Mouse (Mus musculus) midbrain, embryonic 13.5 days (tissue): ENCODE results near the gene Cp. TPM values are rescaled to one million over a fixed set of nuclear protein-coding genes. Genes with fewer than 3 reads are reported as not detected.
A peak's percentile ranks its signal among the peaks of the same experiment; 100 is the strongest.
"Not testable (repeated sequence)": the region's sequence is repeated elsewhere in the genome, so short reads cannot be mapped to it uniquely, and the experiment has no call there.

Experiments
- ATAC-seq: fragments of 200-750 bp; cut with Nextera tagmentation; 2 replicates; pipeline ENCODE4 v1.8.0; 2017; ENCODE audit warnings: mild to moderate bottlenecking, moderate TSS enrichment, moderate library complexity
- H3K27ac ChIP-seq: fragments of 300-500 bp; sonication (generic); 2 replicates; pipeline ENCODE4 v1.5.1; 2015; ENCODE audit warnings: inconsistent platforms, mild to moderate bottlenecking, moderate library complexity
- H3K27me3 ChIP-seq: fragments of 300-500 bp; sonication (generic); 2 replicates; pipeline ENCODE4 v1.6.1; 2015; ENCODE audit warnings: mild to moderate bottlenecking, inconsistent platforms
- H3K36me3 ChIP-seq: fragments of 300-500 bp; sonication (generic); 2 replicates; pipeline ENCODE4 v1.6.1; 2015; ENCODE audit warnings: mild to moderate bottlenecking, inconsistent platforms
- H3K4me1 ChIP-seq: fragments of 300-500 bp; sonication (generic); replicated peaks from 2 replicates; pipeline ENCODE4 v1.6.1; 2015; ENCODE audit warnings: inconsistent platforms
- H3K4me2 ChIP-seq: fragments of 300-500 bp; sonication (generic); replicated peaks from 2 replicates; pipeline ENCODE4 v1.6.1; 2015; ENCODE audit warnings: moderate library complexity, mild to moderate bottlenecking, inconsistent platforms
- H3K4me3 ChIP-seq: fragments of 300-500 bp; sonication (generic); replicated peaks from 2 replicates; pipeline ENCODE4 v1.5.1; 2015; ENCODE audit warnings: mild to moderate bottlenecking, inconsistent platforms
- H3K9ac ChIP-seq: fragments of 300-500 bp; sonication (generic); replicated peaks from 2 replicates; pipeline ENCODE4 v1.6.1; 2015; ENCODE audit warnings: mild to moderate bottlenecking, inconsistent platforms
- H3K9me3 ChIP-seq: fragments of 300-500 bp; sonication (generic); 2 replicates; pipeline ENCODE4 v1.6.1; 2016; ENCODE audit warnings: mild to moderate bottlenecking, inconsistent platforms
- WGBS: fragments of 180-500 bp; shearing (Covaris S2); methylation state at CpG from one replicate; pipeline ENCODE4 v1.1.7; 2015; 5-methylcytosine and 5-hydroxymethylcytosine counted together
- polyA plus RNA-seq: library from polyadenylated mRNA; unstranded; fragments of >200 nt; fragmentation: Nextera tagmentation; extraction: Ambion mirVana; gene quantifications from 2 replicates; pipeline ENCODE4 v1.2.1, GENCODE M21; 2015

Cp gene
- polyA plus RNA-seq, 1 experiment from 2014 or later: 8.9 TPM

GRCm38 (mm10) chr3:20007759-20008158, 50.9 kb downstream of the Cp start:
- Histone ChIP-seq H3K9me3 (no peaks in the 10 kb centered on the region), H3K27ac (no peak overlapping the region), H3K36me3 (peaks cover 23% of the 10 kb centered on the region), H3K27me3 (no peaks in the 10 kb centered on the region), H3K4me1 (no peaks in the 10 kb centered on the region), H3K9ac (no peak overlapping the region), H3K4me2 (no peak overlapping the region), H3K4me3 (no peak overlapping the region)
- ATAC-seq: no peak
- 91% methylated on average over 5 of the region's 5 CpGs for WGBS

- Histone ChIP-seq H3K9ac (no peak overlapping the region), H3K4me1 (no peaks in the 10 kb centered on the region), H3K4me3 (no peak overlapping the region), H3K27ac (no peak overlapping the region), H3K36me3 (peaks cover 24% of the 10 kb centered on the region), H3K9me3 (no peaks in the 10 kb centered on the region), H3K27me3 (no peaks in the 10 kb centered on the region), H3K4me2 (no peak overlapping the region)
- WGBS: 92% methylated on average over 9 of the region's 9 CpGs
- no peak for ATAC-seq
Measured at GRCm38 (mm10) chr3:20010464-20010863, 53.6 kb downstream of the Cp start.

GRCm38 (mm10) chr3:20010905-20011304, 54.1 kb downstream of the Cp start:
- H3K9me3 ChIP-seq, ATAC-seq, H3K27ac ChIP-seq, H3K9ac ChIP-seq, H3K4me2 ChIP-seq, H3K4me1 ChIP-seq, H3K4me3 ChIP-seq, H3K27me3 ChIP-seq: not testable (repeated sequence)
- peaks cover 28% of the 10 kb centered on the region for H3K36me3 ChIP-seq
- WGBS: 94% methylated on average over 7 of the region's 7 CpGs

- peaks cover 42% of the 10 kb centered on the region for H3K36me3 ChIP-seq
- H3K9ac ChIP-seq: no peak overlapping the region
- WGBS: 95% methylated on average over 2 of the region's 2 CpGs
- H3K27ac ChIP-seq: no peak overlapping the region
- no peaks in the 10 kb centered on the region for H3K9me3 ChIP-seq
- H3K27me3 ChIP-seq: no peaks in the 10 kb centered on the region
- no peak overlapping the region for H3K4me3 ChIP-seq
- H3K4me2 ChIP-seq: no peak overlapping the region
- ATAC-seq: 0 out of 2 replicates have a peak, but pooled peaks have one; percentile 30
- no peaks in the 10 kb centered on the region for H3K4me1 ChIP-seq
Measured at GRCm38 (mm10) chr3:20014454-20014853, 57.6 kb downstream of the Cp start.

GRCm38 (mm10) chr3:20018076-20018475, 61.2 kb downstream of the Cp start:
- no peak overlapping the region for H3K4me3 ChIP-seq
- H3K4me1 ChIP-seq: no peaks in the 10 kb centered on the region
- H3K36me3 ChIP-seq: peaks cover 58% of the 10 kb centered on the region
- 88% methylated on average over 8 of the region's 8 CpGs for WGBS
- no peak overlapping the region for H3K9ac ChIP-seq
- no peak overlapping the region for H3K4me2 ChIP-seq
- H3K9me3 ChIP-seq: no peaks in the 10 kb centered on the region
- no peak overlapping the region for H3K27ac ChIP-seq
- no peak for ATAC-seq
- H3K27me3 ChIP-seq: no peaks in the 10 kb centered on the region

GRCm38 (mm10) chr3:20023832-20024231, 67.0 kb downstream of the Cp start:
- Histone ChIP-seq H3K4me3 (no peak overlapping the region), H3K4me1 (no peaks in the 10 kb centered on the region), H3K27me3 (no peaks in the 10 kb centered on the region), H3K9me3 (no peaks in the 10 kb centered on the region), H3K4me2 (no peak overlapping the region), H3K27ac (no peak overlapping the region), H3K36me3 (peaks cover 68% of the 10 kb centered on the region), H3K9ac (no peak overlapping the region)
- ATAC-seq: no peak
- 58% methylated on average over 1 of the region's 1 CpGs for WGBS

GRCm38 (mm10) chr3:20026481-20026880, 69.6 kb downstream of the Cp start:
- no peak overlapping the region for H3K9ac ChIP-seq
- no peak overlapping the region for H3K27ac ChIP-seq
- ATAC-seq: no peak
- no peaks in the 10 kb centered on the region for H3K9me3 ChIP-seq
- H3K4me2 ChIP-seq: no peak overlapping the region
- peaks cover 53% of the 10 kb centered on the region for H3K36me3 ChIP-seq
- no peak overlapping the region for H3K4me3 ChIP-seq
- no peaks in the 10 kb centered on the region for H3K4me1 ChIP-seq
- no peaks in the 10 kb centered on the region for H3K27me3 ChIP-seq

- Histone ChIP-seq H3K9me3 (no peaks in the 10 kb centered on the region), H3K27me3 (no peaks in the 10 kb centered on the region), H3K4me3 (no peak overlapping the region), H3K9ac (no peak overlapping the region), H3K4me1 (no peaks in the 10 kb centered on the region), H3K27ac (no peak overlapping the region), H3K36me3 (peaks cover 51% of the 10 kb centered on the region), H3K4me2 (no peak overlapping the region)
- no peak for ATAC-seq
- WGBS: 93% methylated on average over 8 of the region's 8 CpGs
Measured at GRCm38 (mm10) chr3:20026996-20027689, 70.3 kb downstream of the Cp start.

- Histone ChIP-seq H3K9ac (no peak overlapping the region), H3K27ac (no peak overlapping the region), H3K9me3 (no peaks in the 10 kb centered on the region), H3K27me3 (no peaks in the 10 kb centered on the region), H3K4me2 (no peak overlapping the region), H3K4me3 (no peak overlapping the region), H3K4me1 (no peaks in the 10 kb centered on the region), H3K36me3 (peaks cover 44% of the 10 kb centered on the region)
- WGBS: 92% methylated on average over 5 of the region's 5 CpGs
- no peak for ATAC-seq
Measured at GRCm38 (mm10) chr3:20027788-20028187, 70.9 kb downstream of the Cp start.

GRCm38 (mm10) chr3:20028640-20029039, 71.8 kb downstream of the Cp start:
- no peaks in the 10 kb centered on the region for H3K9me3 ChIP-seq
- no peak overlapping the region for H3K4me2 ChIP-seq
- no peak overlapping the region for H3K27ac ChIP-seq
- no peak overlapping the region for H3K4me3 ChIP-seq
- H3K36me3 ChIP-seq: peaks cover 36% of the 10 kb centered on the region
- no peak for ATAC-seq
- 97% methylated on average over 3 of the region's 3 CpGs for WGBS
- no peak overlapping the region for H3K9ac ChIP-seq
- H3K4me1 ChIP-seq: peaks cover 2% of the 10 kb centered on the region; the same call in 1 of the 2 replicates
- no peaks in the 10 kb centered on the region for H3K27me3 ChIP-seq

- Histone ChIP-seq H3K9me3 (no peaks in the 10 kb centered on the region), H3K4me3 (no peak overlapping the region), H3K4me1 (peaks cover 12% of the 10 kb centered on the region), H3K27ac (no peak overlapping the region), H3K4me2 (no peak overlapping the region), H3K9ac (no peak overlapping the region), H3K36me3 (peaks cover 16% of the 10 kb centered on the region), H3K27me3 (no peaks in the 10 kb centered on the region)
- 96% methylated on average over 6 of the region's 6 CpGs for WGBS
- ATAC-seq: no peak
Measured at GRCm38 (mm10) chr3:20030807-20031206, 74.0 kb downstream of the Cp start.

GRCm38 (mm10) chr3:20033761-20034718, 77.2 kb downstream of the Cp start:
- no peaks in the 10 kb centered on the region for H3K27me3 ChIP-seq
- 24% methylated on average over 10 of the region's 10 CpGs for WGBS
- H3K9me3 ChIP-seq: no peaks in the 10 kb centered on the region
- H3K4me2 ChIP-seq: peak overlapping the region; percentile 78
- H3K9ac ChIP-seq: peak overlapping the region; percentile 80
- peaks cover 12% of the 10 kb centered on the region for H3K4me1 ChIP-seq
- ATAC-seq: no peak
- H3K4me3 ChIP-seq: peak overlapping the region; percentile 79
- no peak overlapping the region for H3K27ac ChIP-seq
- no peaks in the 10 kb centered on the region for H3K36me3 ChIP-seq
